Mouse (Mus musculus): ENCODE measurements around the gene Miga2.
A peak's percentile ranks its signal among the peaks of the same experiment; 100 is the strongest.

The Miga2 gene

DNA sequence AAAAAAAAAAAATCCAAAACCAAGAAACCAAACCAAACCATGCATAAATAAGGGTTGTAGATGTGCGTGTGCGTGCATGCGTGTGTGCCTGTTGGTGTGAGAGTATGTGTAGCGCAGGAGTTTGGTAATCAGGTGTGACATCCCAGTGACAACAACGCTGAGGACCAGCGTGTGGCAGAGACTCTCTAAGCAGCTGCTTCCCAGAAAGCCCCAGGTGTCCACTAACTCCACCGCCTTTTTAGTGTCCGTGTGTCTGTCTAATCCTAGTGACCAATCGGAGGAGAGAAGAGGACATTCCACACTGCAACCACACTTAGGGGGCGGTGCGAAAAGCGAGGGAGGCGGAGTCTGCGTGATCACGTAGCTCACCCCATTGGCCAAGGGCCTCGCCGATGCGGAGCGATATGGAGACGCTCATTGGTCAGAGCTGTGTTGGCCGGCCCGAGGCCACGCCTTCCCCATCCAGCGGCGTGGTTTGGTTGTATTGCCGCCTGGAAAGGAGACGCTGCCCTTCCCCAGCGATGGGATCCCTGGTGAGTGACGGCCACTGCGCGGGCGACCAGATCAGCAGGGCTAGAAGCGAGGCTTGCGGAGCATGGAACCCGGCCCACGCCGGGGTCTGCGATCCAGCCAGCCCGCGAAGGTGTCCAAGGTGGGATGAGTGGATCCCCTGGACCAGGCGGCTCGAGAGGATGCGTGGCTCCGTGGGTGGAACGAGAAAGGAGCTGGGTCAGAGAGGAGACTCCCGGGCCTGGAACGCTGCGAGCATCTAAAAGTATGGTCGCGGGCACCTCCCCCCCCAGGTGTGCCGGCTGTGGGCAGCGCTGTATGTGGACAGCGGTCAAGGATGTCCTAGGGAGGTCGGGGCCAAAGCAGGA is at the start of gene Miga2:
Gene Miga2, plus strand, starts transcription at position 461 of the 878 bp plus-strand sequence.
- DNase-seq (ENCODE audit: low spot score in 2 of 2): peak; percentile 99

DNA sequence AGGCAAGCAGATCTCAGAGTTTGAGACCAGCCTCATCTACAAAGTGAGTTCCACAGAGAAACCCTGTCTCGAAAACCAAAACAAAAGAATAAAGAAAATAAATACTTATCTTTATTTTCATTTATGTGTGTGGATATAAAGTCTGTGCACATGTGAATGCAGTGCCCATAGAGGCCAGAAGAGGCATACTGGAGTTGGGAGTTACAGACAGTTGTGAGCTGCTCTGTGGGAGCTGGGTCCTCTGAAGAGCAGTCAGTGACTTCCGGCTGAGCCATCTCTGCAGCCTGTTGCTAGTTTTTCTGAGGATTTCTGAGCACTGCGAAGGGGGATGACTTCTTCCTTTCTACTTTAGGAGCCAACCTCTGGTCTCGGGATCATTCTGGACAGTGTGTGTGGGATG is 47.9 kb upstream of the Miga2 start:
- DNase-seq (ENCODE audit: low spot score in 2 of 2): no peak

DNA sequence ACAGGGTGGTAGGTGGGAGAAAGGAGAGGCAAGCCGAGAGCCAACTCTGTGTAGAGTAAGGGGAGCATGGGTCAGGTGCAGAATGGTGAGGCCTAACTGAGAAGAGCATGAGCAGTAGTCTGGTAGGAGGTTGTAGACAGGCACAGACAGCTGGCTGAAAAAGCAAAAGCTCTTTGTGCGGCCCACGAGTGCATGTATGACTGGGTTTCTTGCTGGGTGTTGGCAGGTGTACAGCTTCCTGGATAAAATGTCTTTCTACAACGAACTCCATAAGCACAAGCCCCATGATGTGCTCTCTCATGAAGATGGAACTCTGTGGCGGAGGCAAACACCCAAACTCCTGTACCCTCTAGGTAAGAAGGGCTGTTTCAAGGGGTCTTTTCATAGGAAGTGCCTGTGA is 47.1 kb upstream of the Miga2 start:
- no peak for DNase-seq (ENCODE audit: low spot score in 2 of 2)

DNA sequence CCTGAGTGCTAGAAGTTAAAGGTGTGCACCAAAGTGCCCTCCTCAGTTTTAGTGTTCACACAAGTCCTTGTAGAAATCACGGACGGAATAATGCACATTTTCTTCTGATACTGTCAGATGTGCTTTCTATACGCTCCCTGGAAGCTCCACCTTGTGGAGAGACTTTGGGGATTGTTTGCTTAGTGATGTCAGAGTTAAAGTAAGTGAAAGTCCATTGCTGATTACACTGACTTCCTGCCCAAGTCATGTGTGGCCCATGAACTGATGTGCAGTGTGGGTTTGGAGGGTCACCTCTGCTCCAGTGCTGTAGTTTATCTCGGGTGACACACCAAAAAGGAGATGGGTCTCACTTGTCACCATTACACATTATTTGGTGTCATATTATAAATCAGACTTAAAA is 44.8 kb upstream of the Miga2 start:
- DNase-seq (ENCODE audit: low spot score in 2 of 2): no peak

DNA sequence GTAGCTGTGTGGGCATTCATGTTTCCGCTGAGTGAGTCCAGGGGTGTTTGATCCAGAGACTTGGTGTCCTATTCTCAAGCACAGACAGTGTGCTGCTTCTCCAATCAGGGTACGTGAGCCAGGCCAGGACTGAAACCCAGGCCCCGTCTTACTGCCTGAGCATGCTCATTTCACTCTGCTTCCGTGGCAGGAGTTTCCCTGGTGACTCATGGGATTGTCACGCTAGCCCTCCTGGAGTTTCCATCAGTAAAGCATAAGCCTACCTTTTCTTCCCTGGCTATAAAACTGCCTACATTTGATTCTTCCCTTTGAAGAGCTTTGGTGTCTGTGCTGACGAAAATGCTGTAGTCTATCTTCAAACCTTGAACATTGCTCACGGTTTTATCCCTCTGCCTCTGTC is 40.9 kb upstream of the Miga2 start:
- no peak for DNase-seq (ENCODE audit: low spot score in 2 of 2)

DNA sequence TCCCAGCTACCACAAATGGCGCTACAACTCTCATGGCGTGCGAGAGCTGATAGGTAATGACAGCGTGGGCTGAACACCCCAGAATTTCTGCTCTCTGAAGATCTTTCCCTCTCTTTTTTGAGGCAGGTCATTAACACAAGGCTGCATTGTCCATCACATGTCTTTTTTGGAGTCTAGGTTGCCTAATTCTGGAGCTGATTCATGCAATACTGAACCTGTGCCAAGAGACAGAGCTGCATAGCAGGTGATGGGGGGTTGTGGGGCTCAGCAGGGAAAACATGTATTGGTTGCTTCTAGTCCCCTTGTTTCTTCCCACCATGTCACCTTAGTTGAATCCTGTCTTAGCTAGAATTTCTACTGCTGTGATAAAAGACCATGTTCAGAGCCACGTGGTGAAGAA is 38.7 kb upstream of the Miga2 start:
- DNase-seq (ENCODE audit: low spot score in 2 of 2): no peak

DNA sequence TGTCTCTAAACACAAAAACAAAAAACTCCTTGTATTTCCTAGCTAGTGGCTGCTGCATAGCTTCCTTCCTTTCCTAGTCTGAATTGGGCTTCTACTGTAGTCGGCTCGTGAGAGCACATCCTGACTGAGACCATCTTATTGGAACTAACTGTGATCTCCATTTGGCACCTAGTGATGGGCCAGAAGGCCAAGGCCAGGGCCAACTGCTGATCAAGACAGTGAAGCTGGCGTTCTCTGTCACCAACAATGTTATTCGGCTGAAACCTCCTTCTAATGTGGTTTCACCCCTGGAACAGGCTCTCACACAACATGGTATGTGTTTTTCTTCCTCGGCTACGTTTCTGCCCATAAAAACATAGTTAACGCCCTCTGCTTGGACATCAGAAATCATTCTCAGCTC is 36.8 kb upstream of the Miga2 start:
- no peak for DNase-seq (ENCODE audit: low spot score in 2 of 2)

DNA sequence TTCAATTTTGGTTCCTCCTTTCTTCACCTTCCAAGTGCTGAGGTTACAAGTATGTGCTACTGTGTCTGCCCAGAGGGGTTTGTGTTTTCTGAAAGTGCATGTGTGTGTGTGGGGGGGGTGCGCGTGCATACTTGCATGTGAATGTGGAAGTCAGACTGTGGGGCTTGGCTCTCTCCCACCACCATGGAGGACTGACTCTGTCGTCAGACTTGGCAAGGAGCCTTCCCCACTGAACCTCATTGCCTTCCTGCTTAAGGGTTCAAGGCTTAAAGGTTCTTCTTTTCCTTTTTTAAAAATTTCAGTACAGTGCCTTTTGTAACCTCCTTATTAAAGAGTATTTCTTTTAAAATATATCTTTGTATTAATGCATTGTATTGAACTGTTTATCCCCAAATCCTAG is 35.2 kb upstream of the Miga2 start:
- no peak for DNase-seq (ENCODE audit: low spot score in 2 of 2)

DNA sequence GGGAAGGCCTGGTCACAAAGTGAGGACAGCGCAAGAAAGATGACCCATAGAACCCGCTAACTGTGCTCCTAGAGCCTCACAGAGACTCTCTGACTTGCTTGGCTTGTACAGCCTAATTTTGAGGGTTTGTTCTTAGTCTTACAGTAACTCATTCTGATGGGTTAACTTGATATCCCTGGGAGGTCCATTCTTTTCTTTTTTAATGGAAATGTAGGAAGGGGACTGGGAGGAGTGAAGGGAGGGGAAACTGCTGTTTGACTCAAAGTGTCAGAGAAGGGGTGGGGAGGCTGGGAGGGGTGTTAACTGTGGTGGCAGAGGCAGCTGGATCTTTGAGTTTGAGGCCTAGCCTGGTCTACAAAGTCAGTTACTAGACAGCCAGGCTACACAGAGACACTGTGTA is 28.7 kb upstream of the Miga2 start:
- no peak for DNase-seq (ENCODE audit: low spot score in 2 of 2)

DNA sequence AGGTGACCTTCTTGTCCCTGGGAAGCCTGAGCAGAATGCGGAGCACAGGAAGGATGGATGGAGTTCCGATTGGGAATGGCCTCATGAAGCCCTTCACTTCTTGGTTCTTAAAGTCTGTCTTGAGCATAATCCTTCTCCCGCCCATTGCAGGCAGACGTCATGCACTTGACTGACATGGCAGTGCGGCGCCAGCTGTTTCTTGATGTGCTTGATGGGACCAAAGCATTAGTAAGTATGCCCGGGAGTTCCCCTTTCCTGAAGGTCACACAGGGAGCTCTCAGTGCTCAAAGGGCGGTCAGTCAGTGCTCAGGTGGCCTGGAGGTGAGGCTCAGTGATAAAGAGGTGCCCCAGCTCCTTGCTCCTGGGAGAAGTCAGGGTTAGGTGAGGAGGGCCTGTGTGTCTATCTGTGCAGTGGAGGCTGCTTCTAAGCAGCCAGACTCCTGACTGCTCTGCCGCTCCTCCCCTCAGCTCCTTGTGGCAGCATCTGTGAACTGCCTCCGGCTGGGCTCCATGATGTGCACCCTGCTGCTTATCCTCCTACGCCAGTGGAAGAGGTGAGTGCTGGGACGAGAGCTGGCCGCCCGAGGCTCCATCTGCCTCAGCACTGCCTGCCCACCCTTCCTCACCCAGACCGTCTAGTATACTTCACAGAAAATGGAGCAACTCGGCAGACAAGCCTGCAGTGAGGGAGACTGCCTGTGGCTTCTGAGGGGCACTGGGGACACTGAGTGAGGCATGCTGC is 27.7 kb upstream of the Miga2 start:
- DNase-seq (ENCODE audit: low spot score in 2 of 2): no peak

DNA sequence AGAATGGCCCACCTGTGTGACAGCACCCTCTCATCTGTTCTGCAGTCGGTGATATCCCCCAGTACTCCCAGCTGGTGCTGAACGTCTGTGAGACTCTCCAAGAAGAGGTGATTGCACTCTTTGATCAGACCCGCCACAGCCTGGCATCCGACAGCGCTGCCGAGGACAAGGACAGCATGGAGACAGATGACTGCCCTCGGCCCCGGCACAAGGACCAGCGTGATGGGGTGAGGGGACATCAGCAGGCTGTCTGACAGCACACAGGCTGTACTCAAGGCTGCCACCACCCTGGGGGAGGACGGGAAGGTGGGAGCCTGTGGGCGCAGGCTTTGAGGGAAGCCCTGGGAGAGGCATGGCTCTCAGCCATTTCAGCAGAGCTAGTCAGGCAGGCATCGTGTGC is 26.9 kb upstream of the Miga2 start:
- DNase-seq (ENCODE audit: low spot score in 2 of 2): no peak

DNA sequence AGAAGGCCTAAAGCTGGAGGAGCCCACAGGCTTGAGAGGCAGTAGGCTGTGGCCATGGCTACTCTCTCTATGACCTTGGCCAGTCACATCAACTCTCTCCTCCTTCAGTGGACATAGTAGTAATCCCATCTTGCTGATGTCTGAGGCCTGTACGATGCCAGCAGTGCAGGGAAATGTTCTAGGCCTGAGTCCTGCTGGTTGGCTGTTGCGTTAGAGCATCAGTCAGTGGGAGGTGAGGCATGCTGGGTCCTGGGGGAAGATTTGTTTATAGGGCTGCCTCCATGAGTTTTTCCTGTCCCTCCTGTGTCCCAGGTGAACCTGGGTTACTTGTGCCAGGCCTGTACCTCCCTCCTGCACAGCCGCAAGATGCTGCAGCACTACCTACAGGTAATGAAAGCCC is 22.0 kb upstream of the Miga2 start:
- DNase-seq (ENCODE audit: low spot score in 2 of 2): no peak

DNA sequence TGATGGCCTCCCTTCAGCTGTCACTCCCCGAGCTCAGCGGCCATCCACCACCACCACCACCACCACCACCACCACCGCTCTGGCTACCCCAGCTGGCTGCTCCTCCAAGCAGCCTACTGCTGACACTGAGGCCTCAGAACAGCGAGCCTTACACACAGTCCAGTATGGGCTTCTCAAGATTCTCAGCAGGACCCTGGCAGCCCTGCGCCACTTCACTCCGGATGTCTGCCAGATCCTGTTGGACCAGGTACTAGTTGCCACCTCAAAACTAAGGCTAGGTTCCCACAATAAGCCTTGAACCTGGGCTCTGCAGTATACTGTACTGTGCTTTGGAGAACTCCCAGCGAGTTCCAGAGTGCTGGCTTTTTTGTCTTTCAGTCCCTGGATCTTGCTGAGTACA is 21.5 kb upstream of the Miga2 start:
- DNase-seq (ENCODE audit: low spot score in 2 of 2): no peak

DNA sequence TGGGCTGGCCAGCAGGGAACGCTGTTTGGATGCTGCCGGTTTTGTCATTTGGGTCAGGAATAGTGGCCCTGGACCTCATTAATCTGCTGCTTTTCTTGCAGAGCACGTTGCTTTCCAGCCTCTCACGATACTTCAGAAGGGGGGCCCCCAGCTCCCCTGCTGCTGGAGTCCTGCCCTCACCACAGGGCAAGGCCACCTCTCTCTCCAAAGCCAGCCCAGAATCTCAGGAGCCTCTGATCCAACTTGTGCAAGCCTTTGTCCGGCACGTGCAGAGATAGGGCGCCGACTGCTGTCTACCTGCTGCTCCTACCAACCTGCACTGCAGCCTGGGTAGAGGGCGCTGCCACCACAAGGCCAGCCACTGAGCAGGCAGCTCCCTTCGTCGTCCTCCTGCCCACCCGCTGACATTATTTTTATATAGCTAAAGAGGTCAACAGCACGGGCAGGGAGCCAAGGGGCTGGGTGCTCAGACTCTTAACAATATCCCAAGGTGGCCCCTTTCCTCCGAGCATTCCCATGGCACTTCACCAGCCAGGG is 20.4 kb upstream of the Miga2 start:
- no peak for DNase-seq (ENCODE audit: low spot score in 2 of 2)

DNA sequence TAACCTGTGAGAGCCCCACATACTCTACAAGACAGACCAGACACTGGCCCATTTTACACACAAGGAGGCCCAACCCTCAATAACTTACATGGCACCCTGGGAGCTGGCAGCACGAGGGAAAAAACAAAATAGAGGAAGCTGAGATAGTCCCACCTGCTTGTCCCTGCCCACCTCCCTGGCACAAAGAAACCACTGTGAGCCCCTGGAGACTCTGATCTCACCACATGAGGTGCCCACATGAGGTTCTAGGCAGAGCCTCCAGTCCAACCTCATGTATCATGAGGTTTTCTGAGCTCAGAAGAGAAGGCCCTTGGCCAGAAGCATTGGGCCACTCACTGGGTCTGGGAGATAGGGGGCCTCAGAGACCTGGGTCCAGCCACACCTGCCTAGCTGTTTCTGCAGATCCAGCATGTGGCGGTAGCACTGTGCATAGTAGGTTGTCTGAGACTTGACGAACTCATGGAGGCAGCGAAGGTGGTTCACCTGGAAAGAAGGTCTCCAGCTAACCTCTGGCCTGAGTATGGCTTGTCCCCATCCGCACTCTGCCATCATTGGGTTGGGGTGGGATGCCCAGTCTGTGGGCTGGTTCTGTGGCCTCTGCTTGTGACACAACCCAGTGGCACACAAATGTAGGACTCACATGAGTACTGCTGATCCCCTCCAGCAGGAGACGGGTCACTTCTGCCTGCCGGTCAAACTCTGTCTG is 17.9 kb upstream of the Miga2 start:
- DNase-seq (ENCODE audit: low spot score in 2 of 2): no peak

DNA sequence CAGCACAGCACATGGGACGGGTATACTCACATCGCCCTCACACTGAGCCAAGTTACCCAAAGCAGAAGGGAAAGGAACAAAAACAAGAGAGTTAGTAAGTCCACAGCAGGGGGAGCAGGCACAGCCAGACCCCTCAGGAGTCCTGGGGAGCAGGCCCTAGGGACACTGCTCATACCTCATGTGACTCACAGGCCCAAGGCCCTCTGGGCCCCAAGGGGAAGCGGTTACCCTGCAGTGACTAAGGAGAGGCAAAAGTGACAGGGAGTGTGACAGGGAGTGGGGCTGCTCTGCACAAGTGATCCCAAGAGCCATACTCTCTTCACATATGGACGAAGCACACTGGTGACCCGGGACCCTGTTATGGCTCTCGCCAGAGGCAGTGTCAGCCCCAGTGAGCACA is 14.8 kb upstream of the Miga2 start:
- DNase-seq (ENCODE audit: low spot score in 2 of 2): no peak

DNA sequence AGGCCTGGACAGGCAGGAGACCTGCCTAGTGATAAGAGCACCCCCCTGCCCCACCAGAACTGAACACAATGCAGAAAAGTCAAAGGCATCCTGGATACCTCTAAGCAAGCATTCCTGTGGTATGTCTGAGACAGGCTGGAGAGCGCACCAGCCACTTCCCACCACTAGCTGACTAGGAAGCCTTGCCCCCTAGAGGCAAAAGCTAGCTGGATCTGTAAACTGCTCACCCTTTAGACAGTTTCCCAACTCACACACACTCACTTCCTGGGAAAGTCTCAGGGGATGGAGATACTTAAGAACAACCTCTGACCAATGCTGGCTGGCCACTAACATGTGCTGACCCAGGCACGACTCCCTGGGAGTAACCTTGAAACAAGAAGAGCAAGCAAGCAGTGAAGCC is 12.9 kb upstream of the Miga2 start:
- DNase-seq (ENCODE audit: low spot score in 2 of 2): no peak

DNA sequence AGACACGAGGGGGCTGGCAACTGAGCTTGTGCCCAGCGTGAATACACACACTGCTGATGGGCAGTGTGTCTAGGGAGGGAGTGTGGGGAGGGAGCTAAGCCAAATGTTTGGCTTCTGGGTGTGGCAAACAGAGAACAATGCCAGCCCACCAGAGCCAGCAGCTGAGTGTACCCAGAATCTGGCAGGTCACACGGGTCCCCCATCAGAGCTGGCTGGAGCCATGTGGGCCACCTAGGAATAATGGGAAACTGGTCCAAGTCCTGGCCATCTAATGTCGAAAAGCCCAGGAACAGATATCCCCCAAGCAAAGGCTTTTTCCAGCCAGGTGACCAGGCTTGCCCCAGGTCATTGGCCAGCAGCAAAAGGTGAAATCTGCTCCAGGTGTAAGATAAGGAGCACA is 8.2 kb upstream of the Miga2 start:
- DNase-seq (ENCODE audit: low spot score in 2 of 2): no peak

DNA sequence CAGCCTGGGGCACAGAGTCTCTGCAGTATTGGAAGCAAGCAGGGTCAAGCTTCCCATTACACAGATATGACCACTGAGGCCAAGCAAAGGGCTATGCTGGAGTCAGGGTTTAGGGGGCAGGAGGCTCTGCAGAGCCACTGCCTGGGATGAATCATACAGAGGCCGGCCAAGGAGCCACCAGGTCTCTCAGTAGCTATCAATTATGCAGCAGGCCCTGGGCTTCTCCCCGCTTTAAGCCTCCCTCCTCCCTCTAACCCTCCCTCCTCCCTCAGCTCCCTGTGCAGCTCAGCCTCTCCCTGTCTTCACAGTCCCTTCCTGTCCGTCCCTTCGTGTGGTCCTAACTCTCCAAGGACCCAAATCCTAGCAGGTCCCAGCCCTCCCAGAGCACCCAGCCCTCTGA is 7.8 kb upstream of the Miga2 start:
- DNase-seq (ENCODE audit: low spot score in 2 of 2): no peak

DNA sequence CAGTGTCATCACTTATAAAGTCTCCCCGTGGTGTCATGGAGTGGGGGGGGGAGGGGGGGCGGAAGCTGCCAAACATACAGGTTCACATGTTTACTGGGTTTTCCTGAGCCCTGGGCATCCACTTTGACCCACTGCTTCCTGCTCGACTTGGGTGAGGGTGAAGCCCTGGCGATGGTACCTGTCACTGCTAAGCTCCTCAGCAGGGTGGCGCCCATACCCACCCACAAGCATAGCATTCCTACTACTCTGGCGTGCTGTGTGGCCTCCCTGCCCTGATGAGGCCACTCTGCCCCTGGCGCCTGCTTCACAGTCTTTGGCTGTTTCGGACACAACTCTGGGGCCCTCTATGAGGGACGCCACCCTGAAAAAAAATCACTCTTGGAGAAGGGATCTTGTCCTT is 7.1 kb upstream of the Miga2 start:
- DNase-seq (ENCODE audit: low spot score in 2 of 2): no peak

DNA sequence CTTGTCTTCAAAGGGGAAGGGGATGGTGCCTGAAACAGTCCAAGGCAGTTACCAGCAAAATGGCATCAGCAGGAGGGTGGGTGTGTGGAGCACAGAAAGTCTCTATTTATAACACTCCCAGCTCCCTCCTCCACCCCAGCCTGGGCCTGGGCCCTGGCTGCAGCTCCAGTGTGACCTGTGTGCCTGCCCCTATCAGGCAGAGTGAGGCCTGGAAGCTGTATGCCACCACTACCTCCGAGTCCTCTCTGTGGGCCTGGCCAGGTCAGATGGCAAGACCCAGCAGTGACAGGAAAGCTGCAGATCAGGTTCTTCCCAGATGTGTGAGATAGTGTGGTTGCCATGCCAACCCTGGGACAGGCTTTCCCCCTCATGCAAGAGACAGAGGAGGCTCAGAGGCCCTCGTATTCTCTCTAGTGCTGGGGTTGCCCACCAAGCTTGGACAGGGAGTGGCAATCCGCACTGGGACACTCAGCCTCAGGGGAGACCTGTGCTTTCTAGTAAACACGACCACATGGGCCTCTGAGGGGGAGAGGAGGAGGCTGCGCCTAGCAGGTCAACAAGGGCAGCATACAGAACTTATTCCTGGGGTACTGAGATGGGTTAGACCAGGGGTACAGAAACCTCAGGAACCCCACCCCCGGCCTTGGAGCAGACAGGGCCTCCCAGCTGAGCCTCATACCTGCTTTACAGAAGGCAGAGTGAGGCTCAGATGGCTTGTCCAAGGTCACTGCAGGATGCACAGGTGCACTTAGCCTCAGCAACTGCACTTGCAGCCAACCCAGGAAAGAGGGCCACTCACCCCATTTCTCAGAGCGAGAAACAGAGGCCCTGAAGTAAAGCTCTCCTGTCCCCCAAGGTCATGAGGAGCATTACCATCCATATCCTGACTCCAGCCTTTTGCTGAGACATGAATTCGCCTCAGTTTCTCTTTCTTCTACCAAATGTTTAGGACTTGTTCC is 6.2 kb upstream of the Miga2 start:
- DNase-seq (ENCODE audit: low spot score in 2 of 2): no peak
